Mouse (Mus musculus) limb, embryonic 14.5 days (tissue): ENCODE results near the gene Mylk4. TPM values are rescaled to one million over a fixed set of nuclear protein-coding genes. Genes with fewer than 3 reads are reported as not detected.

Experiments
- ATAC-seq: fragments of 200-750 bp; cut with Nextera tagmentation; 2 replicates; pipeline ENCODE4 v1.8.0; 2017; ENCODE audit warnings: low read depth, moderate number of reproducible peaks, moderate TSS enrichment; ENCODE audit not compliant: low FRiP score
- DNase-seq: peaks from one replicate; pipeline ENCODE4 v3.0.0-alpha.2; 2015; ENCODE audit warnings: low spot score
- H3K27ac ChIP-seq: fragments of 300-500 bp; sonication (generic); replicated peaks from 2 replicates; pipeline ENCODE4 v1.5.1; 2014; ENCODE audit warnings: low read depth, mild to moderate bottlenecking, low read length, moderate library complexity, mixed read lengths
- H3K27me3 ChIP-seq: fragments of 300-500 bp; sonication (generic); 2 replicates; pipeline ENCODE4 v1.6.1; 2014; ENCODE audit warnings: low read length, mixed read lengths; ENCODE audit not compliant: control insufficient read depth, insufficient read depth
- H3K36me3 ChIP-seq: fragments of 300-500 bp; sonication (generic); 2 replicates; pipeline ENCODE4 v1.6.1; 2014; ENCODE audit warnings: mild to moderate bottlenecking, low read length, moderate library complexity, mixed read lengths; ENCODE audit not compliant: control insufficient read depth, insufficient read depth
- H3K4me1 ChIP-seq: fragments of 300-500 bp; sonication (generic); 2 replicates; pipeline ENCODE4 v1.6.1; 2014; ENCODE audit warnings: antibody characterized with exemption, low read length, mixed read lengths; ENCODE audit not compliant: control insufficient read depth, insufficient read depth
- H3K4me2 ChIP-seq: fragments of 300-500 bp; sonication (generic); replicated peaks from 2 replicates; pipeline ENCODE4 v1.6.1; 2014; ENCODE audit warnings: low read depth, mild to moderate bottlenecking, low read length, moderate library complexity; ENCODE audit not compliant: severe bottlenecking
- H3K4me3 ChIP-seq: fragments of 300-500 bp; sonication (generic); replicated peaks from 2 replicates; pipeline ENCODE4 v1.5.1; 2014; ENCODE audit warnings: low read length
- H3K9ac ChIP-seq: fragments of 300-500 bp; sonication (generic); 2 replicates; pipeline ENCODE4 v1.6.1; 2014; ENCODE audit warnings: mild to moderate bottlenecking, low read depth, low read length, moderate library complexity; ENCODE audit not compliant: severe bottlenecking
- H3K9me3 ChIP-seq: fragments of 300-500 bp; sonication (generic); 2 replicates; pipeline ENCODE4 v1.6.1; 2016; ENCODE audit warnings: low read length; ENCODE audit not compliant: control insufficient read depth
- POLR2A ChIP-seq: fragments of 200-500 bp; IDR thresholded peaks from 2 replicates; pipeline ENCODE4 v1.8.0; 2012; ENCODE audit warnings: inconsistent platforms, mild to moderate bottlenecking, moderate library complexity, borderline replicate concordance; ENCODE audit not compliant: insufficient read depth, insufficient read length; ENCODE audit errors: extremely low read depth
- WGBS: fragments of 180-500 bp; shearing (Covaris S2); extraction: QIAGEN DNeasy Blood & Tissue Kit; methylation state at CpG from one replicate; pipeline ENCODE4 v1.1.7; 2014; 5-methylcytosine and 5-hydroxymethylcytosine counted together
- polyA plus RNA-seq, 2 experiments: library from polyadenylated mRNA; depleted of rRNA in 1 of 2; stranded (reverse) in 1 of 2; unstranded in 1 of 2; fragments of >200 nt; fragmentation: Nextera tagmentation in 1 of 2; extraction: Ambion mirVana in 1 of 2; gene quantifications; 2 replicates each; pipeline versions ENCODE4 v1.2.1 to v1.2.3; 2012 to 2014

Gene Mylk4
- polyA plus RNA-seq (2012; rRNA removed) (16.6 and 18.6 TPM in 2 replicates), polyA plus RNA-seq (2014; fragmentation: Nextera tagmentation; extraction: Ambion mirVana) (8.9 and 11.2 TPM in 2 replicates)

DNA sequence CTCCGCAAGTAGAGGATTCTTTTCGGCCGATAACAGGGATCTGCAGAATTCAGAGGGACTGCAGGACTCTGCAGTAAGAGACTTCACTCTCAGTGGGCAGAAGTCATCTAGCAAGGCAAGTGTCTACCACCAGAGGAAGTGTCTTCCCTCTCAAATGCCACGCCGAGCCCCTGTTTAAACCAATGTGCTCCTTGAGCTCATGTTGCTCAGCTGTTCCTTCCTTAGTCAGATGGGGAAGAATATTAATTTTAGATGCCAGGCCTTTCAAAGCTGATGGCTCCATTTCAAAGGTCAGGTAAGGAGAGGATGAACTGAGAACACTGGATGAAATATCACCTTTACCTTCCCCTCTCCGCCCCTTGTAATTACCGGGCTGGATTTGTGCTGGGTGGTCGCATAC, at the start of gene Mylk4:
Gene Mylk4 (minus strand): TSS at position 139 of the 400 bp plus-strand sequence.
- DNase-seq (no peak), ATAC-seq (no peak)
- no peak within 1 kb of the TSS for H3K4me3 ChIP-seq
- H3K9ac ChIP-seq: no peak within 1 kb of the TSS
- H3K27me3 ChIP-seq: no peaks in the 10 kb centered on the region
- H3K27ac ChIP-seq: no peak within 1 kb of the TSS
- 85% methylated on average over 8 of the region's 8 CpGs for WGBS
- H3K9me3 ChIP-seq: no peaks in the 10 kb centered on the region
- no peak for TF ChIP-seq POLR2A
- no peak within 1 kb of the TSS for H3K4me2 ChIP-seq
- peaks cover 3% of the 10 kb centered on the region; the same call in 1 of the 2 replicates for H3K4me1 ChIP-seq
- H3K36me3 ChIP-seq: no peaks in the 10 kb centered on the region

DNA sequence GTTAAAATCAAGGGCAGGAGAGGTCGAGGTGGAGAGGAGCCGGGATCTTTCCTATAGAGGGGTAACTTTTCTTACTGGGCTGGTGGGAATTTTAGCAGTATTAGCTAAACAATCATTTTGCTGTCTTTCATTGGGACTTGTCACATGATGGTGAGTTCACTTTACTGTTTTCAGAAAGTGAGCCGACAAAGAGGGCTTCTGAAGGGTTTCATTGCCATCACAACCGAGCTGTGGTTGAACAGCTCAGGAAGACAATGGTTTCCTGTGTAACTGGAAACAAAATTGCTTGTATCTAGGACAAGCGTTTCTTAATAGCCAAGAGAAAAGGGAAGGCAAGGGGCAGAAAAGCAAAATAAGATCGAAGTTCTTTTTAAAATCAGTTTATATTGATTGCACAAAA, 49.5 kb upstream of the Mylk4 start:
- Histone ChIP-seq H3K4me3 (no peak overlapping the region), H3K9ac (no peak overlapping the region), H3K36me3 (no peaks in the 10 kb centered on the region), H3K9me3 (no peaks in the 10 kb centered on the region), H3K27me3 (no peaks in the 10 kb centered on the region), H3K4me1 (no peaks in the 10 kb centered on the region), H3K27ac (no peak overlapping the region), H3K4me2 (no peak overlapping the region)
- ATAC-seq: no peak
- no peak for TF ChIP-seq POLR2A
- no peak for DNase-seq
- WGBS: 74% methylated on average over 6 of the region's 6 CpGs

DNA sequence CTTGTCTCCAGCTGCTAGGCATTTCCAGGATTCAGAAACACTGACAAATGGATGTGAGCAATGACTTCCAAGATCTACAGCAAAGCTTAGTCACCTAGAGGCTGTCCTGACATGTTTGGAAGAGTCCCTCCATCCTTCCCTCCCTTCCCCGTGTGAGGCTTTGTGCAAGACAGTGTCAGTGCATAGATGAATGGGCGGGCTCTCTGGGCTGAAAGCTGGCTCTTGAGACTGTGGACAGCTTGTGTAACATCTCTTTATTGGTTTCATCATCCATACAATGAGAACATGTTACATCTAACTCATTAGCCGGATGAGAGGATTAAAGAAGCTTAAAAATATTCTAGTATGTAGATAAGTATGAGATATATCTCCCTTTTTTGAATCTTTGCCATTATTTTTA, 49.0 kb upstream of the Mylk4 start:
- WGBS: 77% methylated on average over 3 of the region's 3 CpGs
- Histone ChIP-seq H3K36me3 (no peaks in the 10 kb centered on the region), H3K4me3 (no peak overlapping the region)

DNA sequence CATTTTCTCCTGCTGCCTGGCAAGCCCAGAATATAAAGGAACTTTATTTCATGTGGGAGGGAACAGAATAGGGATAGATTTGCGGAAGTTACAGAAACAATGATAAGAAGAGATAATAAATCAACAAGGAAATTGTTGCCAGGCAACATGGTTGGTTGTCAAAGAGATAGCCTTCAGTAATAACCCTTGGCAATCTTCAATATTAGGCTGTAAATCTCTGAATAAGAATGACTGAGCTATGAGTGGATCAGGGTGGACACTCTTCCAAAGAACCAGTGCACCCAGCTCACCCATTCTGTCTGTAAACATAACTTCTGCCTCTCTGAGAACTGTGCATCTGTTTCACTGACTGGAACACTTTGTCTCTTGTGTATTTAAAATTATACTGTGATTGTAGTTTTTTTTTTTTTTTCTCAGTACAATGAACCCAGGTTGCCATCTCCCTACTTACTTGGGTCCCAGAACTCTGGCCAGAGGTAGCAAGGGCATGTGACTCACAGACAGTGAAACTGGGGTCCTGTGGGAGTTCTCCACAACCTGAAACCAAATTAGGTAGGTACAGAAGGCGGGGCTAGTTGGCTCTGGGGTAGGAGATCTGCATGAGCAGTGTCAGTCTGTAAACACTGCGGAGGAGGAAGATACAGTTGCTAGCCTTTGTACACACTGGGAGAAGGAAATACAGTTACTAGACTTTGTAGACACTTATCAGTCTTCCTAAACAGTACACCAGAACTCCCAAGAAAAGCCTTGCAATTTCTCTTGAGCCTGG, 47.9 kb upstream of the Mylk4 start:
- no peaks in the 10 kb centered on the region for H3K36me3 ChIP-seq
- no peak overlapping the region for H3K4me2 ChIP-seq
- no peak for TF ChIP-seq POLR2A
- H3K4me3 ChIP-seq: no peak overlapping the region
- no peak for DNase-seq
- no peak overlapping the region for H3K9ac ChIP-seq
- no peaks in the 10 kb centered on the region for H3K27me3 ChIP-seq
- 86% methylated on average over 3 of the region's 3 CpGs for WGBS
- no peaks in the 10 kb centered on the region for H3K4me1 ChIP-seq
- no peaks in the 10 kb centered on the region for H3K9me3 ChIP-seq
- H3K27ac ChIP-seq: no peak overlapping the region
- ATAC-seq: no peak

More for the DNA sequence above, 49.0 kb upstream of the Mylk4 start:
- no peak overlapping the region for H3K4me2 ChIP-seq
- no peak for ATAC-seq
- TF ChIP-seq POLR2A: no peak
- no peak overlapping the region for H3K9ac ChIP-seq
- H3K4me1 ChIP-seq: no peaks in the 10 kb centered on the region
- no peaks in the 10 kb centered on the region for H3K9me3 ChIP-seq
- H3K27ac ChIP-seq: no peak overlapping the region
- H3K27me3 ChIP-seq: no peaks in the 10 kb centered on the region
- DNase-seq: no peak

DNA sequence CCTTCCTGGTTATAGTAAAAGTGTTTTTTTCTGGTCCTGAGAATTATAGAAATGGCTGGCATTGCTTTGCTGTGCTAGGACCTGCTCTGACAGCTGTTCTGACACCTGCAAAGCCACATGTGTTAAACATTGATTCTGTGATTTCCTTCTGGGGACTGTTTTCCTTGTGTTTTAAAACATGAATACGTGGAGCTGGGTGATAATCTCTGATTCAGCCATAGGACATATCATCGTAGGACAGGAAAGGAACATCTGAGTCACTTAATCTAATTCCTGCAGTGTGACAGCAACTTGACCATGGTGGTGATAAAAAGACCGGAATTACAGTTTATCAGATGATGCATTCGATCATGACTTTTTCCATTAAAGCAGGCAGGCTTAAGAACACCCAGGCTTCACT, 45.1 kb upstream of the Mylk4 start:
- Histone ChIP-seq H3K4me2 (no peak overlapping the region), H3K27me3 (no peaks in the 10 kb centered on the region), H3K4me1 (no peaks in the 10 kb centered on the region), H3K36me3 (no peaks in the 10 kb centered on the region), H3K9me3 (no peaks in the 10 kb centered on the region), H3K4me3 (no peak overlapping the region), H3K27ac (no peak overlapping the region), H3K9ac (no peak overlapping the region)
- DNase-seq (no peak), ATAC-seq (no peak)
- 68% methylated on average over 4 of the region's 4 CpGs for WGBS
- TF ChIP-seq POLR2A: no peak
